Mouse (Mus musculus) spleen, adult 2 months (tissue): ENCODE measurements at regions not wholly inside any gene's neighbourhood (a gene's known extent, or its start where the extent isn't known, plus 50 kb on each side); places are given as distances from the start of the nearest gene placed in this dataset.

ENCODE experiments used
- CTCF ChIP-seq: fragments of 200-500 bp; IDR thresholded peaks from 2 replicates; pipeline ENCODE4 v1.5.1; 2011; ENCODE audit warnings: mild to moderate bottlenecking, inconsistent platforms; ENCODE audit not compliant: insufficient read depth, insufficient read length, insufficient replicate concordance; ENCODE audit errors: extremely low read depth
- POLR2A ChIP-seq: fragments of 200-500 bp; IDR thresholded peaks from 2 replicates; pipeline ENCODE4 v1.6.1; 2011; ENCODE audit warnings: low read depth, low read length, inconsistent platforms

- no peak for TF ChIP-seq POLR2A
- no peak for TF ChIP-seq CTCF
These were observed 198.7 kb upstream of the Tacr3 start for GRCm38 (mm10) chr3:134630135-134630516.
